Comparison of ENCODE assay signal across 24 mouse cellular contexts in the genomic region with DNA sequence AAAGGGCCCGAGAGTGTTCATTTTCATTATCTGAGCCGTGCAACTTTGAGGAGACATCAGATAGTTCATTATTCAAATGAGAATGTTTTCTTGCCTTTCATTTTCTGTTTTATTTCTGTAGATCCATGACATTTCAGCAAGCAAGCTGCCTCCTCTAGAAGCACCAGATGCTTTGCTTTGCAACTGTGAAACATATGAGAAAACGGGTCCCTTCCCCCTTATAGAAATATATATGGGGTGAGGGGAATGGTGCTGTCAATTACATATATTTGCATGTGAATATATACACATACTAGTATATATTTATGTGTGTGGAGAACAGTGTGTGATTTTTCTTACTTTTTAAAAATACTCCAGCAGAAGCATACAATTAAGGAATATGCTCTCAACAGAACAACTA.
DNase-seq lines count a peak whose midpoint lies in the region; ATAC-seq and TF ChIP-seq lines count a peak whose summit lies in the region.
"Had no signal": no experiment of that assay in that cellular context is flagged by ENCODE, and none has a peak within 500 bp of the region (broad histone marks: within the 10 kb centered on the region; RNA-seq: fewer than 3 reads in every experiment).

No protein-coding gene starts in this region.

- no peaks in the 10 kb centered on the region for H3K9me3 ChIP-seq in forebrain, embryonic 15.5 days
- H3K9me3 ChIP-seq in forebrain, embryonic 10.5 days = no peaks in the 10 kb centered on the region
- H3K9me3 ChIP-seq in forebrain, postnatal 0 days (ENCODE audit: low read length) = no peaks in the 10 kb centered on the region
- H3K9me3 ChIP-seq: embryonic facial prominence, embryonic 10.5 days; heart, embryonic 10.5 days; hindbrain, embryonic 15.5 days; limb, embryonic 10.5 days; liver, embryonic 15.5 days; lung, embryonic 15.5 days; megakaryocyte, embryonic 14.5 days; midbrain, embryonic 13.5 days; stomach, embryonic 15.5 days had no signal

- H3K4me3 ChIP-seq in forebrain, embryonic 15.5 days = no peak overlapping the region
- H3K4me3 ChIP-seq in forebrain, embryonic 10.5 days = no peak overlapping the region
- no peak overlapping the region for H3K4me3 ChIP-seq in forebrain, postnatal 0 days (ENCODE audit: low read depth, low read length)
- H3K4me3 ChIP-seq: embryonic facial prominence, embryonic 10.5 days; heart, embryonic 10.5 days; hindbrain, embryonic 15.5 days; limb, embryonic 10.5 days; liver, embryonic 15.5 days; lung, embryonic 15.5 days; megakaryocyte, embryonic 14.5 days; midbrain, embryonic 13.5 days; stomach, embryonic 15.5 days had no signal

- H3K27me3 ChIP-seq in forebrain, embryonic 15.5 days = no peaks in the 10 kb centered on the region
- H3K27me3 ChIP-seq in forebrain, embryonic 10.5 days (ENCODE audit: poor library complexity, severe bottlenecking) = no peaks in the 10 kb centered on the region
- no peaks in the 10 kb centered on the region for H3K27me3 ChIP-seq in forebrain, postnatal 0 days (ENCODE audit: insufficient read depth, low read length)
- H3K27me3 ChIP-seq: hindbrain, embryonic 15.5 days; liver, embryonic 15.5 days; lung, embryonic 15.5 days; megakaryocyte, embryonic 14.5 days; midbrain, embryonic 13.5 days; stomach, embryonic 15.5 days had no signal

- peak; percentile 93; the same call in 1 of the 2 replicates for ATAC-seq in forebrain, embryonic 15.5 days (replicated peaks)
- ATAC-seq in forebrain, postnatal 0 days = peak; percentile 98
- ATAC-seq: CD4-positive, CD25-positive, alpha-beta regulatory T cell, adult 4 months; midbrain, embryonic 13.5 days had no signal

- no peak overlapping the region for H3K4me2 ChIP-seq in forebrain, embryonic 15.5 days (replicated peaks)
- no peak overlapping the region for H3K4me2 ChIP-seq in forebrain, postnatal 0 days (ENCODE audit: low read depth)
- H3K4me2 ChIP-seq: hindbrain, embryonic 15.5 days; liver, embryonic 15.5 days; lung, embryonic 15.5 days; midbrain, embryonic 13.5 days; stomach, embryonic 15.5 days had no signal

- no peak for TF ChIP-seq CTCF in forebrain, postnatal 0 days (IDR thresholded peaks at IDR 0.05; ENCODE audit: low read depth)

- WGBS in forebrain, embryonic 15.5 days = 69% methylated on average over 3 of the region's 3 CpGs
- WGBS in forebrain, embryonic 10.5 days = 88% methylated on average over 3 of the region's 3 CpGs
- 50% methylated on average over 3 of the region's 3 CpGs for WGBS in forebrain, postnatal 0 days

- no peak for DNase-seq in forebrain, embryonic 10.5 days (ENCODE audit: extremely low spot score, low spot score)
- DNase-seq in left cerebral cortex, adult 11 months (ENCODE audit: low spot score) = peak; percentile 6
- no peak for DNase-seq in left cerebral cortex, adult 8-10 months (ENCODE audit: low spot score in 2 of 2)
- DNase-seq in brain, adult 2 months (ENCODE audit: low read depth, low spot score) = peak; percentile 58
- peak; percentile 59 for DNase-seq in forebrain, postnatal 0 days
- no peak for DNase-seq in heart, postnatal 25 days (ENCODE audit: low spot score)
- DNase-seq: adrenal gland, postnatal 14 days; cerebellum, adult 11 months; cerebellum, postnatal 10 days; kidney, adult 2 months; liver; lung, postnatal 36 days had no signal

- intact Hi-C loops in heart, postnatal 25 days (cut with DNase I) = no loop called here

- H3K36me3 ChIP-seq in forebrain, embryonic 15.5 days = no peaks in the 10 kb centered on the region
- no peaks in the 10 kb centered on the region for H3K36me3 ChIP-seq in forebrain, embryonic 10.5 days (replicated peaks)
- H3K36me3 ChIP-seq in forebrain, postnatal 0 days (ENCODE audit: insufficient read depth) = no peaks in the 10 kb centered on the region
- H3K36me3 ChIP-seq: embryonic facial prominence, embryonic 10.5 days; heart, embryonic 10.5 days; hindbrain, embryonic 15.5 days; limb, embryonic 10.5 days; liver, embryonic 15.5 days; lung, embryonic 15.5 days; midbrain, embryonic 13.5 days; stomach, embryonic 15.5 days had no signal

- H3K9ac ChIP-seq in forebrain, embryonic 15.5 days (replicated peaks) = no peak overlapping the region
- no peak overlapping the region for H3K9ac ChIP-seq in forebrain, postnatal 0 days
- H3K9ac ChIP-seq: hindbrain, embryonic 15.5 days; liver, embryonic 15.5 days; lung, embryonic 15.5 days; midbrain, embryonic 13.5 days; stomach, embryonic 15.5 days had no signal

- 0 out of 2 replicates have a peak overlapping the region, but pooled peaks have one; percentile 23 for H3K27ac ChIP-seq in forebrain, embryonic 15.5 days (replicated peaks)
- H3K27ac ChIP-seq in forebrain, embryonic 10.5 days = no peak overlapping the region
- H3K27ac ChIP-seq in forebrain, postnatal 0 days (ENCODE audit: low read depth, low read length) = no peak overlapping the region
- H3K27ac ChIP-seq: embryonic facial prominence, embryonic 10.5 days; heart, embryonic 10.5 days; hindbrain, embryonic 15.5 days; kidney, postnatal 0 days; limb, embryonic 10.5 days; liver, embryonic 15.5 days; lung, embryonic 15.5 days; midbrain, embryonic 13.5 days; stomach, embryonic 15.5 days had no signal

- no peaks in the 10 kb centered on the region for H3K4me1 ChIP-seq in forebrain, embryonic 15.5 days
- no peaks in the 10 kb centered on the region for H3K4me1 ChIP-seq in forebrain, embryonic 10.5 days
- 0 out of 2 replicates have a peak, but pooled peaks cover 3% of the 10 kb centered on the region for H3K4me1 ChIP-seq in forebrain, postnatal 0 days (ENCODE audit: insufficient read depth)
- H3K4me1 ChIP-seq: embryonic facial prominence, embryonic 10.5 days; heart, embryonic 10.5 days; hindbrain, embryonic 15.5 days; limb, embryonic 10.5 days; liver, embryonic 15.5 days; lung, embryonic 15.5 days; megakaryocyte, embryonic 14.5 days; midbrain, embryonic 13.5 days; stomach, embryonic 15.5 days had no signal

Comparison
In these comparisons a context has a peak if more than half of its experiments do, and no peak if none do; other contexts are left out.
1. DNase-seq: peak in left cerebral cortex, adult 11 months (single experiment), brain, adult 2 months (single experiment) and forebrain, postnatal 0 days (single experiment); none in forebrain, embryonic 10.5 days (single experiment), left cerebral cortex, adult 8-10 months (0 of 2) and heart, postnatal 25 days (single experiment).